Mouse (Mus musculus) cerebellum, adult 18-20 months (tissue): ENCODE measurements at regions not wholly inside any gene's neighbourhood (a gene's known extent, or its start where the extent isn't known, plus 50 kb on each side); places are given as distances from the start of the nearest gene placed in this dataset.

Experiments used
- DNase-seq, 2 experiments: peaks; one replicate each; pipeline ENCODE4 v3.0.0; 2021

DNA sequence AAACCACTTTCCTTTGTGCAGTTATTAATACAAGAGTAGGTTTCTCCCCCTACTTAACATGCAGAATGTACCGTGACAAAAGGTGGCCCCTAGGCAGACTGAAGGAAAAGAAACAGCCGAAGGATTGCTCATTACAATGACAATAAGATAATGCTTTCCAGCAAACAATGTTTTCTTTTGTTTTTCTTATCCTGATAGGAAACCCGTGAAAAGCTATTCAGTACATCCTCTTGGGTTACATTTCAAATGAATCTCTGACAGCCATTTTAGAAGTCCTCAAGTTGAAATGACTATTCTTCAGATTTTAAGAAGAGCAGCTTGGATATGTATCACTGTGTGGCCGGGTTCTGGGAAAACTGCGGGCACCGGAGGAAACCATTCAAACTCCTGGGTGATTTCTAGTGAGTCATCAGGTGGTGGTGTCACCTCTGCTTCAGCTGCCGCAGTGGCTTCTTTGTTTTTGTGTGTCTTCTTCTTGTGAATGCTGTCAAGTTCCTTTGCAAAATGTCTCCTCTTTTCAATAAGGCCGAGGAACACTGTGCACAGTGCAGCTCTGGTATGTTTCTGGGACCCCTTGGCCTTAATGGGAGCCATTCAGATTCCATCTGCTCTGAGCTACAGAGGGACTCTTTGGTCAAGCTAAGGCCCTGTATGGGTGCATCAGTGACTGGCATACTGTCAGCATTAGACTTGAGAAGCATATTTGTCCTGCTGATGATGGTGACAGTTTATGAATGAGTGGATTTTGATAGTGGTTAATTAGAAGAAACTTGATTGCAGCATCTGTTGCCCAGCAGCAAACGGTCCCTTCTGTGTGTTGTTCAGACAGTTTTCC is 393.1 kb downstream of the Rnd3 start:
- DNase-seq: no peak

DNA sequence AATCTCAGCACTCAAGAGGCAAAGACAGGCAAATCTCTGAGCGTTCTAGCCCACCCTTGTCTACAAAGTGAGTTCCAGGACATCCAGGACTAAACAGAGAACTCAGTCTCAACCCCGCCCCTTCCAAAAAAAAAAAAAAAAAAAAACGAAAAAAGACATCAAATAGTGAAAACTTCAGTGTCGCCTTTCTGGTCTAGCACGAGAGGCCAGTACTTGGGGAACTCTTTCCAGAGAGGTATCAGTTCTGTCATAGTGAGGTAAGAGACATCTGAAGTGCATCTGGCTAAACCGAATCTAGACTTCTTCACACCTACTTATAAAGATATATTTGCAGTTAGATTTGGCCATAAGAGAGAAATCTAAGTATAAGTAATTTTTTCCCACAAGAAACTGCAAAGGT is 393.8 kb downstream of the Rnd3 start:
- DNase-seq: no peak

DNA sequence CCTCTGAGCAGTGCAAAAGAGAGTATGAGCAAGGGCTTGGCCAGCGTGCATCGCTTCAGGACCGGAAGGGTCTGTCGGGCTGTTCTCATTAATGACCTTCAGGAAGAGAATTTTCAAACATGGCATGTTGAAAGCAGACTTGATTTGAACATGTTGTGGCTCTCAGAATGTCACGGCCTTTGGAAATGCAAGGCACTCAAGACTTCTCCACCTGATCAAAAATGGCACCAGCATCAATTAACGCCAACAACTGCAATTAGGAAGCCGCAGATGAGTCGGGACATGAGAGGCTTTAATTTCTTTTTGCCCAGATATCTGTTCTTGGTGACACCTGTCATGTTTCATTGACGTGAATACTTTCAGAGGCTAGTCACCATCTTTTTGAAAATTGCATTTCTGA is 396.5 kb downstream of the Rnd3 start:
- no peak for DNase-seq

DNA sequence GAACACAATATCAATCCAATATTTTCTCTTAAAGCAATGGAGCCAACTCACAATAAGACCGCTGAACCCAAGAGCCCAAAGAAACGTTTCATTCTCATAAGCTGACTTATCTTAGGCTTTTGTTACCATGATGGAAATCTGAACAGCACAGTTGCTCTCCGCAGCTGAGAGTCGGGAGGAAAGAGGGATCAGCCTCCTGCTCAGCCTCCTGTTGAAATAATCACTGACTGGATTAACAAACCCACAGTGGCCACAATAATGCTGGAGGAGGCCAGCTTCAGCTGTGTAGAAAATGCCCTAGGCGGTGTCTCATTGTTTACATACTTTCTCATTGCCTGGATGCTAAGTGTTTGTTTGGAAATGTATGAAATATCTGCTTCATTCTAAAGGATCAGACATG is 398.1 kb downstream of the Rnd3 start:
- DNase-seq: no peak

- no peak for DNase-seq
Observed at GRCm38 (mm10) chr2:50744625-50745214, 404.2 kb downstream of the Rnd3 start.

DNA sequence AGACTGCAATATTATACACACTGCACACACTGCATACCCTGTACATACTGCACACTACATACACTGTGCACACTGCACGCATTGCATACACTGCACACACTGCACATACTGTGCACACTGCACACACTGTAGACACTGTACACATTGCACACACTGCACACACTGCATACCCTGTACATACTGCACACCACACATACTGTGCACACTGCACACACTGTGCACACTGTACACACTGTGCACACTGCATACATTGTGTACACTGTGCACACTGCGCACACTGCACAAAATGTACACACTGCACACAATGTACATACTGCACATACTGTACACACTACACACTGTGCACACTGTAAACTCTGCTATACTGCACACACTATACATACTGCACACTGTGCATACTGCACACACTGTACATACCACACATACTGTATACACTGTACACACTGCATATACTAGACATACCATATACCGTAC is 405.1 kb downstream of the Rnd3 start:
- DNase-seq: no peak

GRCm38 (mm10) chr2:50742421-50742820 is 406.5 kb downstream of the Rnd3 start:
- DNase-seq: no peak

DNA sequence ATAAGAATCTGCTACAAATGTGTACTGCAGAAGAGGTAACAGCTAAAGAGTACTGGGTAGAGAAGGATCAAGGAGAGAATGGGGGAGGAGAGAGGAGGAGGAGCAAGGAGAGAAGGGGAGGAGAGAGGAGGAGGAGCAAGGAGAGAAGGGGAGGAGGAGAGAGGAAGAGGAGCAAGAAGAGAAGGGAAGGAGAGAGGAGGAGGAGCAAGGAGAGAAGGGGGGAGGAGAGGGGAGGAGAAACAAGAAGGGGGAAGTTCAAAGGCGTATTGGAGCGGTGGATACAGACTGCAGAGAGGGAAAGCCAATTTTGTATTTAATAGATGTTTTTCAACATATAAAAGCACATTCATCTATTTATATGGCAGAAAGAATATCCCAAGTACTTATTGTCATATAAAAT is 407.6 kb downstream of the Rnd3 start:
- DNase-seq: no peak

DNA sequence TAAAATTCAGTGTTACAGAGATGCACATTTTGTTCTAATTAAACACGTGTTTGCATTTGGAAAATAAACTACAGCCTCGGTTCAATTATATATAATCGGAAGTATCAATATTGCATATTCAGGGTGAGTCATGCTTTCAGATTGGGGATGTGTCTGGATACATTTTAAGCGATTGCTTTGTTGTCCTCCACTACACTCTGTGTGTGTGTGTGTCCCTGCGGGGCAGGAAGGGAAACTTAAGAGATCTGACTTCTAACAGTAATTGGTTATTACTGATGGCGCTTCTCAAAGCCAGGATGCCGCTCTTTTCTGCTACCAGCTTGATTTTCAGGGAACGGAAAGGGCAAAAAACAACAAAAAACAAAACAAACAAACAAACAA is 409.3 kb downstream of the Rnd3 start:
- DNase-seq: no peak

DNA sequence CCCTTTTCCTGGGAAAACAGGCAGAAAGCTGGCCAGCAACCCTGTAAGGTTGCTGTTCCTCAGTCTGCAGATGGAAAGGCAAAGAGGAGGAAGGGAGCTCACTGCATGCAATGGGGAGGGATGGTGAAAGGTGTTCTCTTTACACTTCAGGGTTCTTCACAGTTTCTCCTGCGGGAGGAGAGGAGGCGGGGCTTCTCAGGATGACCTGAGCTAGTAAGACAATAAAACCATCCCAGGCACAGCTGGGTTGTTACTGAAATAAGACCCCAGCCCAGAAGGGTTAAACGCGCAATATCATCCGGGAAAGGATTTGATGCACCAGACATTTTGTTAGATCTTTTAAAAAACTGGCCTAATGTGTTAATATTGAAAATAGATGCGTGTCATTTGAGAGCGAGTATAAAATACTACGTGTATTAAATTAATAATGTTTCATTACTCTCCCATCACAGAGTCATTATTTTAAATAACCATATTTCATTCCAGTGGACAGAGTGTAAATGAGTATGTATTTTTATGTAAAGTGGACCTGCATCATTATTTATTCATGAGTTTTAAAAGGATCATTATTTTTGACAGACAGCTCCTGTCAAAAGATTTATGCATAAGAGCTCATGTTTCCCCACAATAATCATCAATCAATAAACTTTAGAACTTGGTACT is 409.8 kb downstream of the Rnd3 start:
- DNase-seq: no peak

DNA sequence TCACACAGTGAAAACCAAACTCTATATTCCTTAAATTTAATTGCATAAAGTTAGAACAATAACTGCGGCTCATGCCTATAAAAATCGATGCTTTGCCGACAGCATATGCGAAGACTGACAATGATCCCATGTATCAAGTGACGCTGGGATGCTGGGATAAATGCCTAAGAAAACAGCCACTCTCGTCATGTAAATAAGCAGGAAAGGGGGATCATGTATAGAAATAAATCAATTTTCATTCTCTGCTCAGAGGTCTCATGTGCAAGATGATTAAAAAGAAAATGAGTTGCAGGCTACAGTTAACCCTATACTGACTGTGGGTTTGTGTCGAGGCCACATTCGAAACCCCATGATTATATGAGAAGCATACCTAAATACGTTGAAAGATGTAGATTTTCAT is 411.2 kb downstream of the Rnd3 start:
- DNase-seq: no peak

DNA sequence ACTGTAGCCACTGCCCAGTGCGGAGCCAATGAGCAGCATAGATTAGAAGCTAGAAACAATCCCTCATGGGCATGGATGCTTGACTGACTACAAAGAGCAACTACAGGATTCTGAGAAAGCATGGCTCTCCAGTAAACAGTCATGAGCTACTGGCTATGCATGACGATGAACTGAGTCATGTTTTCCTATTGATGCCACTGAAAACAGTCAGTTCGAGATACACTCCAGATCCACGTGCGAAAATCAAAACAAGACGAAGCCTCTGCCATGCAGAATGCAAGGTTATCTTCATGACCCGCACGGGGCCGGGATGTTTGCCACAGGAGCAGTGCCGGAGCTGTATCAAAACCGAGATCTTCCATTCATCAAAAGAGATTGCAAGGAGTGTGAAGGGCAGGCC is 413.9 kb downstream of the Rnd3 start:
- DNase-seq: no peak

GRCm38 (mm10) chr2:50706652-50707051 is 410.1 kb upstream of the Mmadhc start:
- no peak for DNase-seq

GRCm38 (mm10) chr2:50704297-50704696 is 407.7 kb upstream of the Mmadhc start:
- DNase-seq: no peak

GRCm38 (mm10) chr2:50702584-50703450 is 406.2 kb upstream of the Mmadhc start:
- no peak for DNase-seq

DNA sequence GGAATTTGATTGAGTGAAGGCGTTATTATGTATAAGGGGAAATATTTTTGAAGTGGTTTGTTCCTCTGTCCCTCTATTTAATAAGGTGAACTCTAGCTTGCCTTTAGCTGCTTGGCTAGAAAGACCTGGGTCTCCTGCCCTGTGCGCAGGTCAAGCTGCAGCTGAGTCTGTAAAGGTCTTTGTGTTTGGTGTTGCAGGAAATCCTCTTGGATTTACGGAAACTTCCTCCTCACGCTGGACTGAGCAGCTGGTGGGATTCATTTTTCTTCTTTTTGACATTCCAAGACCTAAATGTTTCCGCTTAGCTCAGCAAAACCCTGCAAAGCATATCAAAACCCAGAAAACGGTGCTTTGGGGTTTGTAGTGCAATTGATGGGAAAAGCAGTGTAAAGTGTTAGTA is 402.2 kb upstream of the Mmadhc start:
- DNase-seq: no peak

DNA sequence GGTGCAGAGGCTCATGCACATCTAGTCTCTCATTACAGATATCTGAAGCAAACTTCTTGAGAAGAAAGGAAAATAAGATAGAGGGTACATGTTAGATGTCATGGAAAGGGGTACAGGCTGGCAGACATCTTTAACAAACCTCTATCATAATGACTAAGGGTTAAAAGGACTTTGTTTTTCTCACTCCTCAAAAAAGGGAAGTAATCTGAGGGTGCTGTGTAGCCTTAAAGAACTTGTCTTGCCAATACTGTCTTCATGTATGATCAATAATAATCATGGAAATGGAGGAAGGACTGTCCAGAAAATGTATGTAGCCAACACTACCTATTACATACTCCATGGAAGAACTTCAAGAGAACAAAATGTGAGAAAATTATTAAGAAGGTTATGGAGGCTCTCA is 400.0 kb upstream of the Mmadhc start:
- no peak for DNase-seq

DNA sequence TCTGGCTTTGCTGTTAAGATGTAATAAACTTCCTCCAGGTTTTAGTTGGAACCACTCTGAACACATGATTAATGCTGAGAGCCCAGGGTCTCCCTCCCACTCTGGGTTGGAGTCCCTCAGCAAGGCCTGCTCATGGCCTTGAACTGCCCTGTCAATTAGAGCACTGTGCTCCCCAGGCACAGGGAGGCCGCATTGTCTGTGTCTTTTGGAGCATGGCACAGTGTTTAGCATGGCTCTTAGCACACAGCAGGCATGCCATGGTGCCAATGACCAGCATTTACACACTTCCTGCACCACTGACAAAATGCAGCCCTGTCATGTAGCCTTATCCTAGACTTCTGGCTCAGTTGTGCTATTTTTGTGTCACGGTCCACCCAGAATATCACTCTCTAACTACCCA is 398.2 kb upstream of the Mmadhc start:
- DNase-seq: peak in 1 of 2 experiments; percentile 2

DNA sequence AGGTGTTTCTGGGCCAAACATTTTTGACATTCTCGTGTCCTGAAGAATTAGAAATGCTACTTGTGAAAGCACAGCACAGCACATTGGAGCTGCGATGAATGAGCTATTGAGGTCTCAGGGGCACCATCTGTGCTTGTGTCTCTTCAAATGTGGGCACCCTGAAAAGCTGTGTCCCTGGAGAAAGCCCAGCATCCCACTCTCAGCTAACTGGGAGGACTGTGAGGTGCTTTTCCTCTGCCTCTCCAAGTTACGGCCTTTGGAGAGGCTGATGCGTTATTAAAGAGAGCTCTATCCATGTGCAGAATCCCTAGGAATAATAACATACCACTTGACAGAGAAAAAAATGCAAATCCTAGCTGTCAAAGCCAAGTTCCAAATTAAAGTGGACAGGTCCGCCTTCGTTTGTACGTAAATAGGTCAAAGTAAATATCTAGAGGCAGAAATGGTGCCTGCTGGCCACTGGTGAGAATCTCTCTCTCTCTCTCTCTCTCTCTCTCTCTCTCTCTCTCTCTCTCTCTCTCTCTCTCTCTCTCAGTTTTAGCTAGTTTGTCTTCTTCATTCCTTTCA is 397.3 kb upstream of the Mmadhc start:
- peak; percentile 6 to 11 for DNase-seq

GRCm38 (mm10) chr2:50690120-50691103 is 393.8 kb upstream of the Mmadhc start:
- no peak for DNase-seq

DNA sequence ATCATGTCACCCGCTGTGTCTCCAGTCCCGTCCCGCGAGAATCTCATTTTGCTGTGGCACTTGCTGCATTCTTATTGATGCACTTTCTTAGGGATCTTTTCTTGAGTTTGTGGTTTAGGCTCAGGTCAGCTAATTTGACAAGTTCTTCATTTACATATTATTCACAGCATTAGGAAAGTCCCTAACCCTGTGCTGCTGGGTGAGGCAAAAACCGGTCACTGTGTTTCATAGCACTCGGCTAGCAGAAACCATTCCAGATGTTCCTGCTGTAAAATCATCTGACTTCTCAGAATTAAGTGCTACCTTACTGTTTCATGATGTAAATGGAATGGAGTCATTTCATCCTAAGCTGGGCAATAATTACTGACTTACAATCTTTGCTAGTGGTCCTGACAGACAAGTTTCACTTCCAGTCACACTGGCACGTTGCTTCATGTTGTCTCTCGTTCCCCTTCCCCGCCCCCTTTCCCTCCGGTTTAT is 391.1 kb upstream of the Mmadhc start:
- DNase-seq: no peak
